Mouse (Mus musculus) cerebellum, adult 2 months (tissue): ENCODE results near the gene Lrrc20. TPM values are rescaled to one million over a fixed set of nuclear protein-coding genes. Genes with fewer than 3 reads are reported as not detected.

Experiments used
- DNase-seq, 2 experiments: peaks; one replicate each; pipeline ENCODE4 v3.0.0; 2021
- H3K27ac ChIP-seq: fragments of 200-500 bp; 2 replicates; pipeline ENCODE4 v1.5.1; 2012; ENCODE audit warnings: low read length, control low read depth, inconsistent platforms; ENCODE audit not compliant: insufficient read depth
- H3K27me3 ChIP-seq: fragments of 200-500 bp; 2 replicates; pipeline ENCODE4 v1.6.1; 2012; ENCODE audit warnings: inconsistent platforms, mild to moderate bottlenecking, low read length, moderate library complexity; ENCODE audit not compliant: control insufficient read depth, insufficient read depth
- H3K4me1 ChIP-seq: fragments of 200-500 bp; 2 replicates; pipeline ENCODE4 v1.6.1; 2011; ENCODE audit warnings: low read length; ENCODE audit not compliant: control insufficient read depth, insufficient read depth
- H3K4me3 ChIP-seq: fragments of 200-500 bp; replicated peaks from 2 replicates; pipeline ENCODE3; 2011; ENCODE audit warnings: mild to moderate bottlenecking, low read depth, low read length, control low read depth; ENCODE audit not compliant: insufficient read depth
- CTCF ChIP-seq: fragments of 200-500 bp; IDR thresholded peaks from 2 replicates; pipeline ENCODE4 v1.5.1; 2011; ENCODE audit warnings: low read depth, mild to moderate bottlenecking, control low read depth, low read length, moderate library complexity, borderline replicate concordance; ENCODE audit not compliant: insufficient read depth
- POLR2A ChIP-seq: fragments of 200-500 bp; IDR thresholded peaks from 2 replicates; pipeline ENCODE4 v1.6.1; 2011; ENCODE audit warnings: low read length, control low read depth, borderline replicate concordance; ENCODE audit not compliant: insufficient read depth
- WGBS: fragments of 180-500 bp; shearing (Covaris S2); methylation state at CpG from one replicate; pipeline ENCODE4 v1.1.7; 2018; 5-methylcytosine and 5-hydroxymethylcytosine counted together
- polyA plus RNA-seq: library from polyadenylated mRNA; depleted of rRNA; stranded (reverse); fragments of >200 nt; gene quantifications from 2 replicates; pipeline ENCODE4 v1.2.3, GENCODE M21; 2012

The Lrrc20 gene
- polyA plus RNA-seq, 1 experiment: 20.9 TPM

GRCm38 (mm10) chr10:61570181-61570580, 94.6 kb downstream of the Lrrc20 start:
- TF ChIP-seq POLR2A: no peak
- TF ChIP-seq CTCF: no peak
- no peak for DNase-seq
- no peak overlapping the region for H3K4me3 ChIP-seq
- H3K4me1 ChIP-seq: no peaks in the 10 kb centered on the region
- no peak overlapping the region for H3K27ac ChIP-seq
- WGBS: 39% methylated on average over 10 of the region's 10 CpGs
- H3K27me3 ChIP-seq: no peaks in the 10 kb centered on the region

GRCm38 (mm10) chr10:61572126-61572525, 96.5 kb downstream of the Lrrc20 start:
- DNase-seq: no peak
- Histone ChIP-seq H3K4me1 (no peaks in the 10 kb centered on the region), H3K27me3 (no peaks in the 10 kb centered on the region), H3K27ac (no peak overlapping the region), H3K4me3 (no peak overlapping the region)
- 43% methylated on average over 5 of the region's 5 CpGs for WGBS
- no peak for TF ChIP-seq POLR2A
- TF ChIP-seq CTCF: no peak

GRCm38 (mm10) chr10:61576120-61576767, 100.6 kb downstream of the Lrrc20 start:
- Histone ChIP-seq H3K4me1 (no peaks in the 10 kb centered on the region), H3K27me3 (no peaks in the 10 kb centered on the region), H3K27ac (no peak overlapping the region), H3K4me3 (no peak overlapping the region)
- DNase-seq: no peak
- no peak for TF ChIP-seq CTCF
- no peak for TF ChIP-seq POLR2A
- WGBS: 51% methylated on average over 13 of the region's 13 CpGs

- Histone ChIP-seq H3K4me3 (no peak overlapping the region), H3K4me1 (no peaks in the 10 kb centered on the region), H3K27ac (no peak overlapping the region), H3K27me3 (no peaks in the 10 kb centered on the region; the same call in 1 of the 2 replicates)
- TF ChIP-seq POLR2A: no peak
- no peak for TF ChIP-seq CTCF
- 84% methylated on average over 7 of the region's 7 CpGs for WGBS
- no peak for DNase-seq
These were observed 111.7 kb downstream of the Lrrc20 start for GRCm38 (mm10) chr10:61587241-61587849.

- no peak for TF ChIP-seq CTCF
- no peak for TF ChIP-seq POLR2A
- WGBS: 54% methylated on average over 7 of the region's 7 CpGs
- no peak for DNase-seq
These were observed 122.4 kb downstream of the Lrrc20 start for GRCm38 (mm10) chr10:61597991-61598390.

GRCm38 (mm10) chr10:61599556-61600114, 124.0 kb downstream of the Lrrc20 start:
- TF ChIP-seq CTCF (no peak), POLR2A (no peak)
- Histone ChIP-seq H3K4me3 (no peak overlapping the region), H3K27ac (no peak overlapping the region), H3K4me1 (no peaks in the 10 kb centered on the region), H3K27me3 (peaks cover 3% of the 10 kb centered on the region; the same call in 1 of the 2 replicates)
- WGBS: 71% methylated on average over 9 of the region's 9 CpGs
- no peak for DNase-seq

More at GRCm38 (mm10) chr10:61597991-61598390, 122.4 kb downstream of the Lrrc20 start:
- H3K27ac ChIP-seq: no peak overlapping the region
- peaks cover 3% of the 10 kb centered on the region; the same call in 1 of the 2 replicates for H3K27me3 ChIP-seq
- H3K4me1 ChIP-seq: no peaks in the 10 kb centered on the region
- H3K4me3 ChIP-seq: no peak overlapping the region

- TF ChIP-seq CTCF: peak; percentile 71
- TF ChIP-seq POLR2A: no peak
- Histone ChIP-seq H3K27ac (no peak overlapping the region), H3K27me3 (no peaks in the 10 kb centered on the region), H3K4me1 (no peaks in the 10 kb centered on the region), H3K4me3 (no peak overlapping the region)
- peak; percentile 22 to 39 for DNase-seq
- 14% methylated on average over 14 of the region's 14 CpGs for WGBS
These were observed 126.9 kb downstream of the Lrrc20 start for GRCm38 (mm10) chr10:61602283-61603033.
